Mouse (Mus musculus) ES-Bruce4 (cell line): ENCODE results near the gene Itga1.

Source experiments
- CTCF ChIP-seq: IDR thresholded peaks from one replicate; pipeline ENCODE4 v1.8.1; 2011; ENCODE audit warnings: low read depth, low read length
- EP300 ChIP-seq: IDR thresholded peaks from 2 replicates; pipeline ENCODE4 v1.6.1; 2011; ENCODE audit warnings: low read depth, low read length; ENCODE audit not compliant: insufficient read depth
- POLR2A ChIP-seq: IDR thresholded peaks from one replicate; pipeline ENCODE4 v1.8.1; 2011; ENCODE audit warnings: low read length; ENCODE audit not compliant: insufficient read depth

DNA sequence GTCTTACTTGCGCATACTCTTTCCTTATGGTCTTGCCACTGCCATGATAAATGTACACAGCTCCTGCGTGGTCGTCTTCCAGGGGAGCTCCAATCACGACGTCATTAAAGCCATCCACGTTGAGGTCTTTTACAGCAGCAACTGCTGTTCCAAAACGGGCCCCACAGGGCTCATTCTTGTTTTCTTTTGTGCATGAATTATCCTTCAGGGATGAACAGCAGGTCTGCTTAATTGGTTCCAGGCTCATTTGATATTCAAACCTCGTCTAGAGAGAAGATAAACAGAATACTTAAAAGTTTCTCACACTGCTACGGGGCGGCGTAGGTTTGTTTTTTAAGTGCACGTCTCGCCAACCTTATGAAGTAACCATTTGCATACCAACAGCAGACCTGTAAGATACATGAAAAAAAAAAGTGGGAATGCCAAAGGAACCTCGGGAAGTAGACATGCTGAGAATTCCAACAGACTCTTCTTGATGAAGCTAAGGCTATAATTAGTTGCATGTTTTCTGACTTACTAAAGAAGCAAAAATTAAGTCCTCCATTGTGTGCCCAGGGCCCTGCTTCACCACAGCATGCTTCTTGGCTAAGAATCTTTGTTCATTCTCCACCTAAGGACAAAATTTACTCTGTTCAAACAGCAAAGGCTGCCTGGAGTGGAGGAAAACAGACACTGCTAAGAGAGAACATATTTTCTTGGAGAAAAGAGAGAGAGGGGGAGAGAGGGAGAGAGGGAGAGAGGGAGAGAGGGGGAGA is 109.3 kb downstream of the Itga1 start:
- TF ChIP-seq POLR2A (no peak), CTCF (no peak), EP300 (no peak)
